Mouse (Mus musculus) liver, embryonic 14.5 days (tissue): ENCODE results near the gene Mtmr12.
A peak's percentile ranks its signal among the peaks of the same experiment; 100 is the strongest.

Experiments used
- CTCF ChIP-seq: IDR thresholded peaks from 2 replicates; pipeline ENCODE4 v1.5.1; 2016; ENCODE audit warnings: antibody characterized with exemption, low read depth, control low read depth
- EP300 ChIP-seq: IDR thresholded peaks from 2 replicates; pipeline ENCODE4 v1.6.1; 2016; ENCODE audit warnings: antibody characterized with exemption, low read depth

DNA sequence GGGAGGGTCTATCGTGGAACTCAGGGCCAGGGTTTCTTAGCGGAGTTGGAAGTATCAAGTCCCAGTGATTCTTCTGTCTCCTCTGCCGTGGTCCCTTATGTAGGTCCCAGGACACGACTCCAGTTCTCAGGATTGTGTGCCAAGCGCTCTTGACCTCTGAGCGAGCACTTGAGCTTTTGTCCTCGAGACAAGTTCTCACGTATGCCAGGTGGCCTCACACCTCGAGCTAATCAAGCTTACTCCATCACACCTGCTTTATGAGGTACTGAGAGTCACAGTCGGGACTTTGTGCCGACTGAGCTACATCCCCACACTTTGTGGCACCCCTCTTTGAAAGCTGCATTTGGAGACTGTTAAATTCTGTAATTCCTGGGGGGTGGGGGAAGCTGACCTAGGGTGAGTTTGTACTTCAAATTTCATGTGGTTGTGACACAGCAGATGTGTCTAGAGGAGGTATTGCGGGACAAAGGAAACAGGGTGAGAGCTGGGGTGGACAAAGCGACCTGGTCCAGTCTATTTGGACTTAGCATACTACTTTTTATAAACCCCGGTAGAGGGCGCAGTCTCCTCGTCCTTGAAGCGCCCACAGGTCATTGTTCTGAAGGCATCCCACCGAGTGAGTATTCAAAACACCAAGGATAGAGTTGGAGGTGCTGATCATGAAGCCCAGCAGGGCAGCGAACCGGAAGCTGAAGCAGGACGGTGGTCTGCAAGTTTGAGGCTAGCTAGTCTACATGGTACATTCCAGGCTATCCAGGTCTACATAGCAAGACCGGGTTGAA, 8.2 kb upstream of the Mtmr12 start:
- TF ChIP-seq EP300 (no peak), CTCF (peak; percentile 81)
